Mouse (Mus musculus) brain, embryonic 14.5 days (tissue): ENCODE measurements at regions not wholly inside any gene's neighbourhood (a gene's known extent, or its start where the extent isn't known, plus 50 kb on each side); places are given as distances from the start of the nearest gene placed in this dataset.

Source experiments
- CTCF ChIP-seq: fragments of 200-500 bp; IDR thresholded peaks from 2 replicates; pipeline ENCODE4 v1.5.1; 2012; ENCODE audit warnings: inconsistent platforms, mild to moderate bottlenecking, moderate library complexity, borderline replicate concordance; ENCODE audit not compliant: insufficient read depth, insufficient read length; ENCODE audit errors: extremely low read depth
- POLR2A ChIP-seq: fragments of 200-500 bp; IDR thresholded peaks from 2 replicates; pipeline ENCODE4 v1.6.1; 2012; ENCODE audit warnings: mild to moderate bottlenecking, inconsistent platforms, borderline replicate concordance; ENCODE audit not compliant: poor library complexity, insufficient read depth, insufficient read length, severe bottlenecking; ENCODE audit errors: extremely low read depth

- TF ChIP-seq POLR2A (no peak), CTCF (no peak)
Observed at GRCm38 (mm10) chr4:33734923-33735322, 189.5 kb upstream of the Cnr1 start.
